Mouse (Mus musculus) MEL (cell line): ENCODE measurements around the gene Olfm2. TPM values are rescaled to one million over a fixed set of nuclear protein-coding genes. Genes with fewer than 3 reads are reported as not detected.

ENCODE experiments used
- DNase-seq: peaks from one replicate; pipeline ENCODE4 v3.0.0; 2011; ENCODE audit warnings: low read depth, low spot score
- H3K27ac ChIP-seq: 2 replicates; pipeline ENCODE4 v1.5.1; 2012; ENCODE audit warnings: low read depth, mild to moderate bottlenecking, control low read depth, low read length, moderate library complexity; ENCODE audit not compliant: control insufficient read depth
- H3K27me3 ChIP-seq, 2 experiments: fragments of 150-350 bp in 1 of 2; sonication (generic) in 1 of 2; 2 replicates each; pipeline ENCODE4 v1.6.1; 2012; ENCODE audit warnings: low read length in 2 of 2, mild to moderate bottlenecking in 2 of 2, improper control_type of control experiment in 1 of 2, moderate library complexity in 1 of 2; ENCODE audit not compliant: insufficient read depth in 2 of 2, control insufficient read depth in 1 of 2
- H3K36me3 ChIP-seq, 2 experiments: 2 replicates each; pipeline ENCODE4 v1.6.1; 2012 to 2014; ENCODE audit warnings: low read length in 2 of 2, improper control_type of control experiment in 1 of 2, inconsistent platforms in 1 of 2, mild to moderate bottlenecking in 1 of 2; ENCODE audit not compliant: insufficient read depth in 2 of 2, control insufficient read depth in 1 of 2
- H3K4me1 ChIP-seq, 2 experiments: fragments of 150-350 bp in 1 of 2; sonication (generic) in 1 of 2; 2 replicates each; pipeline ENCODE4 v1.6.1; 2012; ENCODE audit warnings: low read length in 2 of 2, improper control_type of control experiment in 1 of 2, mild to moderate bottlenecking in 1 of 2; ENCODE audit not compliant: insufficient read depth in 2 of 2, control insufficient read depth in 1 of 2
- H3K4me3 ChIP-seq, 2 experiments: fragments of 150-350 bp in 1 of 2; sonication (generic) in 1 of 2; 2 replicates each; pipeline ENCODE4 v1.5.1; 2012; ENCODE audit warnings: low read depth in 2 of 2, low read length in 2 of 2, mild to moderate bottlenecking in 2 of 2, moderate library complexity in 2 of 2, control low read depth in 1 of 2, improper control_type of control experiment in 1 of 2; ENCODE audit not compliant: control insufficient read depth in 1 of 2, insufficient read depth in 1 of 2
- H3K79me2 ChIP-seq: 2 replicates; pipeline ENCODE4 v1.6.1; 2012; ENCODE audit warnings: mild to moderate bottlenecking, low read length, moderate library complexity; ENCODE audit not compliant: control insufficient read depth, poor library complexity, insufficient read depth
- H3K9ac ChIP-seq: 2 replicates; pipeline ENCODE4 v1.6.1; 2012; ENCODE audit warnings: low read depth, mild to moderate bottlenecking, control low read depth, low read length, moderate library complexity; ENCODE audit not compliant: control insufficient read depth, poor library complexity, severe bottlenecking
- H3K9me3 ChIP-seq: fragments of 150-350 bp; sonication (generic); replicated peaks from 2 replicates; pipeline ENCODE4 v1.6.1; 2012; ENCODE audit warnings: mild to moderate bottlenecking, low read length, improper control_type of control experiment, moderate library complexity; ENCODE audit not compliant: insufficient read depth
- BHLHE40 ChIP-seq: IDR thresholded peaks from 2 replicates; pipeline ENCODE4 v1.6.1; 2012; ENCODE audit warnings: low read depth, mild to moderate bottlenecking, inconsistent platforms, low read length, improper control_type of control experiment, borderline replicate concordance
- CHD2 ChIP-seq: IDR thresholded peaks from 2 replicates; pipeline ENCODE4 v1.6.1; 2011; ENCODE audit warnings: low read length, improper control_type of control experiment
- CTCF ChIP-seq, 3 experiments: IDR thresholded peaks in 2 of 3; conservative IDR thresholded peaks in 1 of 3; 2 replicates each; pipeline ENCODE4 v1.5.1; 2011 to 2012; ENCODE audit warnings: low read length in 3 of 3, low read depth in 2 of 3, mild to moderate bottlenecking in 2 of 3, improper control_type of control experiment in 1 of 3, inconsistent platforms in 1 of 3, mixed read lengths in 1 of 3, moderate library complexity in 1 of 3; ENCODE audit not compliant: control insufficient read depth in 1 of 3, insufficient read depth in 1 of 3, poor library complexity in 1 of 3, severe bottlenecking in 1 of 3
- E2F4 ChIP-seq: IDR thresholded peaks from 2 replicates; pipeline ENCODE4 v1.6.1; 2011; ENCODE audit warnings: low read depth, low read length, improper control_type of control experiment, borderline replicate concordance
- ELF1 ChIP-seq: IDR thresholded peaks from 2 replicates; pipeline ENCODE4 v1.6.1; 2014; ENCODE audit warnings: low read depth, mild to moderate bottlenecking, inconsistent platforms, low read length, improper control_type of control experiment, moderate library complexity
- EP300 ChIP-seq, 2 experiments: IDR thresholded peaks; 2 replicates each; pipeline ENCODE4 v1.6.1; 2011; ENCODE audit warnings: improper control_type of control experiment in 2 of 2, low read length in 2 of 2, low read depth in 1 of 2, mild to moderate bottlenecking in 1 of 2
- ETS1 ChIP-seq: IDR thresholded peaks from 2 replicates; pipeline ENCODE4 v1.6.1; 2012; ENCODE audit warnings: low read depth, mild to moderate bottlenecking, inconsistent platforms, low read length, improper control_type of control experiment, moderate library complexity
- GABPA ChIP-seq: IDR thresholded peaks from 2 replicates; pipeline ENCODE4 v1.6.1; 2012; ENCODE audit warnings: low read depth, mild to moderate bottlenecking, inconsistent platforms, low read length, improper control_type of control experiment, moderate library complexity
- GATA1 ChIP-seq: IDR thresholded peaks from 2 replicates; pipeline ENCODE4 v1.6.1; 2011; ENCODE audit warnings: low read depth, low read length, improper control_type of control experiment
- HCFC1 ChIP-seq: IDR thresholded peaks from 2 replicates; pipeline ENCODE4 v1.6.1; 2012; ENCODE audit warnings: low read depth, mild to moderate bottlenecking, inconsistent platforms, low read length, improper control_type of control experiment, moderate library complexity
- JUND ChIP-seq: IDR thresholded peaks from 2 replicates; pipeline ENCODE4 v1.6.1; 2011; ENCODE audit warnings: low read depth, mild to moderate bottlenecking, improper control_type of control experiment, low read length
- KAT2A ChIP-seq: conservative IDR thresholded peaks from 2 replicates; pipeline ENCODE4 v1.6.1; 2012; ENCODE audit warnings: low read depth, low read length, improper control_type of control experiment, inconsistent platforms
- MAZ ChIP-seq: IDR thresholded peaks from 2 replicates; pipeline ENCODE4 v1.6.1; 2012; ENCODE audit warnings: low read depth, mild to moderate bottlenecking, inconsistent platforms, low read length, improper control_type of control experiment
- MEF2A ChIP-seq: IDR thresholded peaks from 2 replicates; pipeline ENCODE4 v1.6.1; 2014; ENCODE audit warnings: low read depth, mild to moderate bottlenecking, inconsistent platforms, low read length, improper control_type of control experiment; ENCODE audit not compliant: poor library complexity, insufficient replicate concordance, severe bottlenecking; ENCODE audit errors: extremely low read depth
- MYB ChIP-seq: IDR thresholded peaks from 2 replicates; pipeline ENCODE4 v1.6.1; 2011; ENCODE audit warnings: mild to moderate bottlenecking, low read depth, low read length, improper control_type of control experiment
- MYC ChIP-seq: IDR thresholded peaks from 2 replicates; pipeline ENCODE4 v1.6.1; 2011; ENCODE audit warnings: low read depth, mild to moderate bottlenecking, low read length, improper control_type of control experiment, moderate library complexity
- NELFE ChIP-seq: IDR thresholded peaks from 2 replicates; pipeline ENCODE4 v1.6.1; 2011; ENCODE audit warnings: low read depth, low read length, improper control_type of control experiment
- POLR2A ChIP-seq, 2 experiments: IDR thresholded peaks; 2 replicates each; pipeline ENCODE4 v1.6.1; 2011 to 2012; ENCODE audit warnings: low read length in 2 of 2, mild to moderate bottlenecking in 2 of 2, control low read depth in 1 of 2, improper control_type of control experiment in 1 of 2, low read depth in 1 of 2, moderate library complexity in 1 of 2; ENCODE audit not compliant: control insufficient read depth in 1 of 2, insufficient read depth in 1 of 2, poor library complexity in 1 of 2
- POLR2AphosphoS2 ChIP-seq: IDR thresholded peaks from 2 replicates; pipeline ENCODE4 v1.6.1; 2011; ENCODE audit warnings: low read length, improper control_type of control experiment
- RAD21 ChIP-seq: IDR thresholded peaks from 2 replicates; pipeline ENCODE4 v1.6.1; 2011; ENCODE audit warnings: mild to moderate bottlenecking, low read depth, low read length, improper control_type of control experiment
- RCOR1 ChIP-seq: IDR thresholded peaks from 2 replicates; pipeline ENCODE4 v1.6.1; 2012; ENCODE audit warnings: low read depth, mild to moderate bottlenecking, inconsistent platforms, low read length, improper control_type of control experiment
- SIN3A ChIP-seq: IDR thresholded peaks from 2 replicates; pipeline ENCODE4 v1.6.1; 2012; ENCODE audit warnings: low read length, improper control_type of control experiment, inconsistent platforms
- TBP ChIP-seq: IDR thresholded peaks from 2 replicates; pipeline ENCODE4 v1.8.0; 2011; ENCODE audit warnings: low read depth, low read length, improper control_type of control experiment
- USF1 ChIP-seq: IDR thresholded peaks from 2 replicates; pipeline ENCODE4 v1.6.1; 2014; ENCODE audit warnings: low read depth, mild to moderate bottlenecking, inconsistent platforms, low read length, improper control_type of control experiment, moderate library complexity
- USF2 ChIP-seq, 2 experiments: IDR thresholded peaks; 2 replicates each; pipeline ENCODE4 v1.6.1; 2011 to 2012; ENCODE audit warnings: improper control_type of control experiment in 2 of 2, low read length in 2 of 2, borderline replicate concordance in 1 of 2, inconsistent platforms in 1 of 2, low read depth in 1 of 2, mild to moderate bottlenecking in 1 of 2; ENCODE audit not compliant: insufficient read depth in 1 of 2
- ZKSCAN1 ChIP-seq: IDR thresholded peaks from 2 replicates; pipeline ENCODE4 v1.6.1; 2012; ENCODE audit warnings: low read depth, mild to moderate bottlenecking, inconsistent platforms, low read length, improper control_type of control experiment, moderate library complexity
- ZMIZ1 ChIP-seq: IDR thresholded peaks from 2 replicates; pipeline ENCODE4 v1.6.1; 2012; ENCODE audit warnings: low read depth, mild to moderate bottlenecking, inconsistent platforms, low read length, improper control_type of control experiment, moderate library complexity
- ZNF384 ChIP-seq: IDR thresholded peaks from 2 replicates; pipeline ENCODE4 v1.6.1; 2012; ENCODE audit warnings: low read depth, mild to moderate bottlenecking, inconsistent platforms, low read length, improper control_type of control experiment
- polyA plus RNA-seq, 2 experiments: library from polyadenylated mRNA; stranded (reverse) in 1 of 2; unstranded in 1 of 2; fragments of >175 nt in 1 of 2; fragments of >200 nt in 1 of 2; gene quantifications; 2 replicates each; pipeline versions ENCODE4 v1.2.1 to v1.2.4; 2012; ENCODE audit warnings: low replicate concordance in 2 of 2, low read depth in 1 of 2; ENCODE audit not compliant: insufficient read length in 2 of 2, insufficient read depth in 1 of 2, missing spikeins in 1 of 2
- total RNA-seq: library from RNA; depleted of rRNA; stranded (reverse); fragments of 300-350 nt; gene quantifications from 2 replicates; pipeline ENCODE4 v1.2.3, GENCODE M21; 2012

The Olfm2 gene
- total and polyA plus RNA-seq, 3 experiments: 0.54 to 1.9 TPM; not detected in 1

- Histone ChIP-seq H3K27me3 (peaks cover 0 to 2% of the 10 kb centered on the region in 2 experiments; a peak in 1 of 4 replicates), H3K79me2 (no peaks in the 10 kb centered on the region), H3K36me3 (peaks cover 0 to 41% of the 10 kb centered on the region in 2 experiments; a peak in 2 of 4 replicates), H3K4me3 (no peak overlapping the region), H3K9ac (no peak overlapping the region), H3K9me3 (no peaks in the 10 kb centered on the region), H3K4me1 (peaks cover 22 to 57% of the 10 kb centered on the region in 2 experiments), H3K27ac (no peak overlapping the region)
- peak; percentile 88 for DNase-seq
- TF ChIP-seq SIN3A (peak; percentile 68; the same call in 1 of the 2 replicates), CTCF (IDR thresholded peaks at IDR 0.05 in 2 of 3, conservative IDR thresholded peaks at IDR 0.05 in 1 of 3; ENCODE audit: control insufficient read depth in 1 of 3, insufficient read depth in 1 of 3, low read depth in 2 of 3, low read length in 3 of 3, poor library complexity in 1 of 3, severe bottlenecking in 1 of 3) (no peak), ETS1 (no peak), E2F4 (no peak), HCFC1 (peak; percentile 100), EP300 (IDR thresholded peaks at IDR 0.05; ENCODE audit: low read depth in 1 of 2, low read length in 2 of 2) (no peak), GABPA (no peak), BHLHE40 (no peak), RAD21 (no peak), ELF1 (peak; percentile 69; the same call in 1 of the 2 replicates), KAT2A (peak; percentile 98), TBP (0 out of 2 replicates have a peak, but pooled peaks have one; percentile 66), MEF2A (no peak), MYC (peak; percentile 68; the same call in 1 of the 2 replicates), POLR2A (IDR thresholded peaks at IDR 0.05; ENCODE audit: control insufficient read depth in 1 of 2, insufficient read depth in 1 of 2, low read depth in 1 of 2, low read length in 2 of 2, poor library complexity in 1 of 2) (peak in 1 of 2 experiments; percentile 47; a peak in 2 of 4 replicates), RCOR1 (no peak)
Measured at GRCm38 (mm10) chr9:20751477-20752029, 5.4 kb upstream of the Olfm2 start.

GRCm38 (mm10) chr9:20749213-20749612, 3.1 kb upstream of the Olfm2 start:
- peaks cover 12 to 18% of the 10 kb centered on the region in 2 experiments for H3K27me3 ChIP-seq
- peak; percentile 85 for DNase-seq
- H3K27ac ChIP-seq: peak overlapping the region; percentile 40
- H3K9me3 ChIP-seq: no peaks in the 10 kb centered on the region
- H3K79me2 ChIP-seq: no peaks in the 10 kb centered on the region
- peaks cover 0 to 24% of the 10 kb centered on the region in 2 experiments; a peak in 2 of 4 replicates for H3K36me3 ChIP-seq
- peak overlapping the region; percentile 1 to 40 for H3K4me3 ChIP-seq
- peak overlapping the region; percentile 42 for H3K9ac ChIP-seq
- peaks cover 18 to 44% of the 10 kb centered on the region in 2 experiments for H3K4me1 ChIP-seq
- no peak for TF ChIP-seq CHD2
- peak; percentile 65; the same call in 1 of the 2 replicates for TF ChIP-seq HCFC1
- peak in 1 of 2 experiments; percentile 65; a peak in 2 of 4 replicates for TF ChIP-seq POLR2A (IDR thresholded peaks at IDR 0.05; ENCODE audit: control insufficient read depth in 1 of 2, insufficient read depth in 1 of 2, low read depth in 1 of 2, low read length in 2 of 2, poor library complexity in 1 of 2)
- TF ChIP-seq TBP: peak; percentile 67
- peak; percentile 53 for TF ChIP-seq RCOR1
- no peak for TF ChIP-seq ELF1
- TF ChIP-seq USF1: peak; percentile 76
- TF ChIP-seq ETS1: peak; percentile 63
- TF ChIP-seq ZNF384: 0 out of 2 replicates have a peak, but pooled peaks have one; percentile 54
- TF ChIP-seq RAD21: no peak
- 0 out of 2 replicates have a peak, but pooled peaks have one; percentile 7 for TF ChIP-seq BHLHE40
- TF ChIP-seq ZKSCAN1: no peak
- no peak for TF ChIP-seq MYB
- TF ChIP-seq ZMIZ1: peak; percentile 62; the same call in 1 of the 2 replicates
- TF ChIP-seq JUND: no peak
- TF ChIP-seq MYC: peak; percentile 56; the same call in 1 of the 2 replicates
- TF ChIP-seq GATA1: peak; percentile 75
- TF ChIP-seq POLR2AphosphoS2: peak; percentile 47; the same call in 1 of the 2 replicates
- peak; percentile 76 for TF ChIP-seq SIN3A
- no peak; the same call in 1 of the 2 replicates for TF ChIP-seq MAZ
- no peak; the same call in 1 of the 2 replicates for TF ChIP-seq NELFE
- TF ChIP-seq USF2 (IDR thresholded peaks at IDR 0.05; ENCODE audit: borderline replicate concordance in 1 of 2, insufficient read depth in 1 of 2, low read depth in 1 of 2, low read length in 2 of 2): no peak
